Mouse (Mus musculus) erythroid progenitor cell, adult 5-6 weeks (primary cell): ENCODE measurements around the gene Dcps. TPM values are rescaled to one million over a fixed set of nuclear protein-coding genes. Genes with fewer than 3 reads are reported as not detected.

Experiments used
- total RNA-seq, 2 experiments: library from RNA; stranded (forward) in 1 of 2; stranded (reverse) in 1 of 2; fragments of 150-400 nt in 1 of 2; fragments of 186-747, 209-891 nt in 1 of 2; gene quantifications; 2 replicates each; pipeline versions ENCODE4 v1.2.3 to v1.2.4; 2015 to 2017; ENCODE audit warnings: low replicate concordance in 2 of 2

The Dcps gene
- total RNA-seq, 2 experiments from 2014 or later, result 5.4 to 18.7 TPM

Other genes starting within 250 kb of the Dcps start
- gene St3gal4, start 56.8 kb downstream of the Dcps start, total RNA-seq (2015; ENCODE audit: low replicate concordance), result 25.2 and 41.5 TPM in 2 replicates
- gene St3gal4, start 56.8 kb downstream of the Dcps start, total RNA-seq (2017; ENCODE audit: low replicate concordance), result 35.2 and 37.9 TPM in 2 replicates
- 34.2 and 48.6 TPM in 2 replicates for gene Srpr, start 24.1 kb upstream of the Dcps start, total RNA-seq (2015; ENCODE audit: low replicate concordance)
- gene Srpr, start 24.1 kb upstream of the Dcps start, total RNA-seq (2017; ENCODE audit: low replicate concordance), result 32.9 and 66.9 TPM in 2 replicates
- gene Tirap, start 24.2 kb upstream of the Dcps start, total RNA-seq (2015; ENCODE audit: low replicate concordance), result 2.5 and 4.0 TPM in 2 replicates
- gene Tirap, start 24.2 kb upstream of the Dcps start, total RNA-seq (2017; ENCODE audit: low replicate concordance), result 0.83 and 1.2 TPM in 2 replicates
- 3.8 and 4.3 TPM in 2 replicates for gene Foxred1, start 35.0 kb upstream of the Dcps start, total RNA-seq (2015; ENCODE audit: low replicate concordance)
- gene Foxred1, start 35.0 kb upstream of the Dcps start, total RNA-seq (2017; ENCODE audit: low replicate concordance), result 9.4 and 10.4 TPM in 2 replicates
- gene Fam118b, start 91.7 kb upstream of the Dcps start, total RNA-seq (2015; ENCODE audit: low replicate concordance), result 10.5 and 27.0 TPM in 2 replicates
- gene Fam118b, start 91.7 kb upstream of the Dcps start, total RNA-seq (2017; ENCODE audit: low replicate concordance), result 11.0 and 14.1 TPM in 2 replicates
- 1.1 and 5.4 TPM in 2 replicates for gene Rpusd4, start 91.8 kb upstream of the Dcps start, total RNA-seq (2015; ENCODE audit: low replicate concordance)
- gene Rpusd4, start 91.8 kb upstream of the Dcps start, total RNA-seq (2017; ENCODE audit: low replicate concordance), result 0.45 and 1.2 TPM in 2 replicates
- gene Cdon, start 245.1 kb upstream of the Dcps start, total RNA-seq (2015; ENCODE audit: low replicate concordance), result not detected in 2 replicates
- 1.1 TPM in 1 of 2 replicates, not detected in the other for gene Cdon, start 245.1 kb upstream of the Dcps start, total RNA-seq (2017; ENCODE audit: low replicate concordance)